Mouse (Mus musculus) embryonic facial prominence, embryonic 14.5 days (tissue): ENCODE measurements around the gene Gm4881. TPM values are rescaled to one million over a fixed set of nuclear protein-coding genes. Genes with fewer than 3 reads are reported as not detected.
A peak's percentile ranks its signal among the peaks of the same experiment; 100 is the strongest.

Source experiments
- ATAC-seq: fragments of 200-750 bp; cut with Nextera tagmentation; 2 replicates; pipeline ENCODE4 v1.8.0; 2017; ENCODE audit warnings: low read depth, moderate number of reproducible peaks, moderate TSS enrichment
- DNase-seq: peaks from one replicate; pipeline ENCODE4 v3.0.0-alpha.2; 2015; ENCODE audit warnings: low spot score
- H3K27ac ChIP-seq: fragments of 300-500 bp; sonication (generic); replicated peaks from 2 replicates; pipeline ENCODE4 v1.5.1; 2014; ENCODE audit warnings: low read depth, mild to moderate bottlenecking, low read length, moderate library complexity
- H3K27me3 ChIP-seq: fragments of 300-500 bp; sonication (generic); replicated peaks from 2 replicates; pipeline ENCODE4 v1.6.1; 2014; ENCODE audit warnings: low read length; ENCODE audit not compliant: control insufficient read depth, insufficient read depth
- H3K36me3 ChIP-seq: fragments of 300-500 bp; sonication (generic); 2 replicates; pipeline ENCODE4 v1.6.1; 2014; ENCODE audit warnings: low read length, mixed read lengths; ENCODE audit not compliant: control insufficient read depth, insufficient read depth
- H3K4me1 ChIP-seq: fragments of 300-500 bp; sonication (generic); 2 replicates; pipeline ENCODE4 v1.6.1; 2014; ENCODE audit warnings: antibody characterized with exemption, low read length; ENCODE audit not compliant: control insufficient read depth, insufficient read depth
- H3K4me2 ChIP-seq: fragments of 300-500 bp; sonication (generic); 2 replicates; pipeline ENCODE4 v1.6.1; 2014; ENCODE audit warnings: low read depth, mild to moderate bottlenecking, low read length, moderate library complexity, mixed read lengths
- H3K4me3 ChIP-seq: fragments of 300-500 bp; sonication (generic); 2 replicates; pipeline ENCODE4 v1.5.1; 2014; ENCODE audit warnings: low read depth, mild to moderate bottlenecking, low read length
- H3K9ac ChIP-seq: fragments of 300-500 bp; sonication (generic); 2 replicates; pipeline ENCODE4 v1.6.1; 2014; ENCODE audit warnings: low read depth, mild to moderate bottlenecking, low read length, moderate library complexity, mixed read lengths
- H3K9me3 ChIP-seq: fragments of 300-500 bp; sonication (generic); 2 replicates; pipeline ENCODE4 v1.6.1; 2016; ENCODE audit warnings: low read length; ENCODE audit not compliant: control insufficient read depth
- WGBS: fragments of 180-500 bp; shearing (Covaris S2); extraction: QIAGEN DNeasy Blood & Tissue Kit; methylation state at CpG from one replicate; pipeline ENCODE4 v1.1.7; 2014; 5-methylcytosine and 5-hydroxymethylcytosine counted together
- polyA plus RNA-seq: library from polyadenylated mRNA; unstranded; fragments of >200 nt; fragmentation: Nextera tagmentation; extraction: Ambion mirVana; gene quantifications from 2 replicates; pipeline ENCODE4 v1.2.1, GENCODE M21; 2014

The Gm4881 gene
- polyA plus RNA-seq, 1 experiment from 2014 or later: not detected

DNA sequence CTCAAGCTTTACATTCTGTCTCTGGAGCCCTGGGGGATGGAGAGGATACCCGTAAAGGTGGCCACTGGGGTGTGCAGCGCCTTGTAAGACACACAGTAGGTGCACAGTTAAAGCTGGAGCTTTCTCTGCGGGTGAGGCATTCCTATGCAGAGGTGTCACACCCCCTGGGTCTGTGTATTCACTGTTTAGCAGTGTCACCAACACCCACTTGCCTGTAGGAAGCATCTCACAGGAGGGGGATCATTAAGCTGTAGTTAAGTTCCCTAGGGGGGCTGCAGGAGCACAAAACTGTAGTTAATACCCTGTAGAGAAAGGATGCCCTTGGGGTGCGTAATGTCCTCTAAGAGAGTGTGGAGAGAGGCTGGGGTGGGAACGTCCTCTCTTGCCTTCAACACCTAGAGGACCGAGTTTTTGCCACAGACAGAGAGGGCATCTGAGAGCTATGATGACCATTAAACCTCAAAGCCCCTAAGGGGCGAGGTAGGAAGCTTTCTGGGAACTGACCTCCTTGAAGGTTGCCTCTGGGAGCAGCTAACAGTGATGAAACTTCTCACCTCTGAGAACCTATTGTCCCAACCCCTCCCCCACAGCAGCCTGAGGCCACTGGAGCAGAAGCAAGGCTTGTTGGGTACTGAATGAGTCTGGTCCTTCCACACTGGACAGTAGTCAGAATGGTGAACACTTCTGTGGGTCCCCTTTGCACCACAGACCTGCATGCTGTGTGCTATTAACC is 3.2 kb upstream of the Gm4881 start:
- Histone ChIP-seq H3K9ac (no peak overlapping the region), H3K9me3 (no peaks in the 10 kb centered on the region), H3K27ac (no peak overlapping the region), H3K4me2 (no peak overlapping the region), H3K27me3 (peaks cover 100% of the 10 kb centered on the region), H3K4me1 (no peaks in the 10 kb centered on the region), H3K36me3 (no peaks in the 10 kb centered on the region), H3K4me3 (no peak overlapping the region)
- WGBS: 5% methylated on average over 7 of the region's 7 CpGs
- DNase-seq (no peak), ATAC-seq (no peak)

DNA sequence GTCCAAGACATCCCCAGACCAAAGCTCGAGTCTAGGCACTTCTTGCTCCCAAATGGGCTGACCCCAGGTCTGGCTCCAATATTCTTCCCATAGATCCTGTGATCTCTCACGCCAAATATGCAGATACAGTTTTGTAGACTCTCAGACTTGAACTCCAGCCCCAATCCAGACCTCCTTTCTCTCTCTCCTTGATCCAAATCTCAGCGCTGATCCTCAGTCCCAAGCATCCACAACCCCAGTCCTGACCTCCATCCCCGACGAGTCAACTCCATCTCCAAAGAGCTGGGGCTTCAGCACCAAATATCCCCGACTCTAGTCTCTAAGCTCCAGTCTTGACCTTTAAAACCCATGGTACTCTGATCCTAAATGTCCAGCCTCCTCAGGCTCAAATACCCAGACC is 653 bp downstream of the Gm4881 start:
- 7% methylated on average over 6 of the region's 6 CpGs for WGBS
- Histone ChIP-seq H3K27ac (no peak overlapping the region), H3K36me3 (no peaks in the 10 kb centered on the region), H3K9me3 (no peaks in the 10 kb centered on the region), H3K27me3 (peaks cover 95% of the 10 kb centered on the region), H3K4me1 (no peaks in the 10 kb centered on the region), H3K4me2 (no peak overlapping the region), H3K4me3 (no peak overlapping the region), H3K9ac (no peak overlapping the region)
- DNase-seq: no peak
- ATAC-seq: no peak

DNA sequence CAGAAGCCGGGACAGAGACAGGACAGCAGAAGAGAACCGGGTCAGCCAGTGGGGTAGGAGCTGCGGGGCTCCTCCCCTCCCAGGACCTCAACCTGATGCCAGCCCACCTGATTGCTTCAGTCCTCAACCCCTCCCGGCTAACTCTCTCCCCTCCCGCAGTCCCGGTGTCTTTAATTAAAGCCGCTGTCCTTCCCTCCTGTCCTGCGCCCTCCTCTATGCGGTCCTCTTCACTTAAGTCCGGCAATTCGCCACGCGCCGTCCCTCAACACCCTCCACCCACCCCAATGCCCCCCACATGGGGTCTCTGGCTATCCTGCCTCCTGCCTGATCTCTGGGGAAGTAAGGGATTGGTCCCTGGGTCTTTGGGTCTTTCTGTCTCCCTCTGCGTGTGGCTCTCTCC is 12.6 kb downstream of the Gm4881 start:
- H3K9ac ChIP-seq: no peak overlapping the region

DNA sequence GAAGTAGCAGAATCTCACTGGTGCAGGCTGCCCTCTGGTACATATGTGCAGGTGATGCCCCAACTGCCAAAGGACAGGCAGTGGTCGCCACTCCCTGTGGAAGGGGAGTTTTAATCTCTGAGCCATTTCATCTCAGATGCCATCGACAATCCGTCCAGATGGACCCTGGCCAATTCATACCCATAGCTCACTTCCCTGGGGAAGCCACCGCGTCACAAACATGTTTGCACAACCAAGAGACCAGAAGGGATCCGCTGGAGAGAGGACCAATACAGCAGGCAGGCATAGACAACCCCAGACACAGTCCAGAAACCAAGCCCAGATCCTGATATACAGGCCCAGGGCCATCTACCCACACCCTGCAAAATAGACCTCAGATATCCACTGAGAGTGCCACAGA is 13.8 kb downstream of the Gm4881 start:
- Histone ChIP-seq H3K9ac (no peak overlapping the region), H3K27me3 (peaks cover 68% of the 10 kb centered on the region), H3K4me1 (no peaks in the 10 kb centered on the region), H3K9me3 (no peaks in the 10 kb centered on the region), H3K27ac (no peak overlapping the region), H3K4me2 (no peak overlapping the region), H3K4me3 (no peak overlapping the region), H3K36me3 (peaks cover 18% of the 10 kb centered on the region)
- 46% methylated on average over 6 of the region's 6 CpGs for WGBS
- DNase-seq (no peak), ATAC-seq (no peak)

More for the DNA sequence above, 12.6 kb downstream of the Gm4881 start:
- H3K4me3 ChIP-seq: no peak overlapping the region
- H3K27ac ChIP-seq: no peak overlapping the region
- WGBS: 0% methylated on average over 14 of the region's 15 CpGs
- H3K9me3 ChIP-seq: no peaks in the 10 kb centered on the region
- H3K4me1 ChIP-seq: no peaks in the 10 kb centered on the region
- H3K36me3 ChIP-seq: peaks cover 6% of the 10 kb centered on the region
- ATAC-seq: no peak
- peaks cover 80% of the 10 kb centered on the region for H3K27me3 ChIP-seq
- no peak overlapping the region for H3K4me2 ChIP-seq
- DNase-seq: no peak

DNA sequence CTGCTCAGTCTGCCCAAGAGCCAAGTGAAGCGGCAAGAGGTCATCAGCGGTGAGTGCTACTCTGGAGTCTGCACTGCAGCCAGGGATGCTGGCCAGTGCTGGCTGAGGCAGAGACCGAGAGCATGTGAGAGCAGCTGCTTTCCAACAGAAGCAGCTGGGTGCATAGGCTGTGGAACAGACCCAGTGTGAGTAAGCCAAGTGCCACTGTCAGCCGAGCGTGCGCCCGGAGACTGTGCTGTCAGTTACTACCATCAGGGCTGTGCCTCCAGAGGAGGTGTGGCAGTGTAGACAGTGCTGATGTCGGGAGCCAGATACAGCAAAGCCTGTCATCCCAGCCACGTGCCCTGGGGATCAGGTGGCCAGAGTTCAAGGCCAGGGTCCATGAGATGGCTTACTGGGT is 24.6 kb downstream of the Gm4881 start:
- no peak overlapping the region for H3K4me2 ChIP-seq
- H3K27ac ChIP-seq: no peak overlapping the region
- ATAC-seq (no peak), DNase-seq (no peak)
- 82% methylated on average over 9 of the region's 9 CpGs for WGBS
- no peaks in the 10 kb centered on the region for H3K27me3 ChIP-seq
- no peaks in the 10 kb centered on the region for H3K4me1 ChIP-seq
- no peak overlapping the region for H3K9ac ChIP-seq
- peaks cover 79% of the 10 kb centered on the region for H3K36me3 ChIP-seq
- H3K9me3 ChIP-seq: no peaks in the 10 kb centered on the region
- no peak overlapping the region for H3K4me3 ChIP-seq

DNA sequence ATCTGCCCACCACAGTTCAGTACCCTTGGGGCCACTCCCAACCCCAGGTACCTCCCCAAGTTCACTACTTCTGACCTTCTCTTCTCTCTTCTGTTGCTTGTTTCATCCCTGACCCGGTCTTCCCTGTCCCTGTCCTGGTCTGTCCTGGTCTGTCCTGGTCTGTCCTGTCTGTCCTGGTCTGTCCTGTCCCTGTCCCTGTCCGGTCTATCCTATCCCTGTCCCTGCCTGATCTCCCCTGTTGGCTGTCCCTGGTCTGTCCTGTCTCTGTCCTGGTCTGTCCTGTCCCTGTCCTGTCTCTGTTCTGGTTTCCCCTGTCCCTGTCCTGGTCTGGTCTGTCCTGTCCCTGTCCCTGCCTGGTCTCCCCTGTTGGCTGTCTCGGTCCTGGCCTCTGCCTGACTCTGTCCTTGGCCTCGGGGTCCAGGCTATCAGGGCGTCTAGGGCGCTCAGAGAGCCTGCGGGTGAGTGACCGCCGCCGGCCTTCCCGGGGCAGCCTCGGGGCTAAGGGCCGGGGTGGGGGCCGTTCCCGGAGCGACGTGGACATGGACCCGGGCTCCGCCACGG is 25.5 kb downstream of the Gm4881 start:
- no peaks in the 10 kb centered on the region for H3K27me3 ChIP-seq
- DNase-seq: no peak
- no peaks in the 10 kb centered on the region for H3K4me1 ChIP-seq
- no peak for ATAC-seq
- H3K9me3 ChIP-seq: no peaks in the 10 kb centered on the region
- no peak overlapping the region for H3K4me2 ChIP-seq
- peaks cover 70% of the 10 kb centered on the region for H3K36me3 ChIP-seq
- 92% methylated on average over 20 of the region's 20 CpGs for WGBS
- no peak overlapping the region for H3K9ac ChIP-seq
- H3K4me3 ChIP-seq: no peak overlapping the region
- H3K27ac ChIP-seq: no peak overlapping the region

DNA sequence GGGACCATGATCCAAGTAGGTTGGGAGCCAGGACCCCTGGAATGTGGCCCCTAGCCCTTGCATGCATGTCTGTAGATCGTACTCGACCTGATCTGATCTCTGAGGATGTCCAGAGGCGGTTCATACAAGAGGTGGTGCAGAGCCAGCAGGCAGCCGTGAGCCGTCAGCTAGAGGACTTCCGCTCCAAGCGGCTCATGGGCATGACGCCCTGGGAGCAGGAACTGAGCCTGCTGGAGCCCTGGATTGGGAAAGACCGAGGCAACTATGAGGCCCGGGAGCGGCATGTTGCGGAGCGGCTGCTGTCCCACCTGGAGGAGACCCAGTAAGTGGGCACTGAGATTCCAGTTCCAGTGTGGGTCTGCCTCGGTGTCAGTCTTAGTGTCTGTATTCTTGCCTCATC is 31.8 kb downstream of the Gm4881 start:
- Histone ChIP-seq H3K9ac (no peak overlapping the region), H3K4me1 (peaks cover 2% of the 10 kb centered on the region; the same call in 1 of the 2 replicates), H3K27me3 (no peaks in the 10 kb centered on the region), H3K36me3 (peaks cover 62% of the 10 kb centered on the region), H3K9me3 (no peaks in the 10 kb centered on the region), H3K4me3 (no peak overlapping the region), H3K27ac (no peak overlapping the region), H3K4me2 (no peak overlapping the region)
- DNase-seq (no peak), ATAC-seq (no peak)
- 92% methylated on average over 14 of the region's 14 CpGs for WGBS

DNA sequence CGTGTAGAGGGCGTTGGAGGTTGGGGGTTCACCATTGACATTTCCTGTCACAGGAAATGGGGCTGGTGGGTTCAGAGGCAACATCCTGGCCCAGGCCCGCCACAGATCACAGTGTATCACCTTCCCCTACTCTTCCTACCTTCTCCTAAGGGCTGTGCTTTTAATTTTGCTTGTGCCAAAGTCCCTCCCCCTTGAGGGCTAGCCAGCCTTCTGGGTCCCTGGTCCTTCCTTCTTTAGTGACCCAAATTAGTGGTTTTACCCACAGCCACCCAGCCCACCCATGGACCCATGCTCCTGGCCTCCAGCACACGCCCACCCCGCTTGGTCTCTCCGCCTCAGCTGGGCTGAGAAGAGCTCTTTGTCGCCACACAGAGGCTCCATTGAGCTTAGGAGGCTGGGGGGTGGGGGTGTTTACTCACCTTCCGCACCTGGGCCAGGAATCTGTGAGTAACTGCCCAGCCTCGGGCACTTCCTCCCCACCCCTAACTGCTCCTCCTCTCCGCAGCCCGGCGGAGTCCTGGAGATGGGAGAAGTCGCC is 37.0 kb downstream of the Gm4881 start:
- H3K4me2 ChIP-seq: peak overlapping the region; percentile 68
- peak overlapping the region; percentile 72 for H3K27ac ChIP-seq
- H3K36me3 ChIP-seq: peaks cover 38% of the 10 kb centered on the region
- DNase-seq (peak; percentile 78), ATAC-seq (no peak)
- H3K27me3 ChIP-seq: no peaks in the 10 kb centered on the region
- H3K9ac ChIP-seq: peak overlapping the region; percentile 32
- 0 out of 2 replicates have a peak overlapping the region, but pooled peaks have one; percentile 5 for H3K4me3 ChIP-seq
- H3K9me3 ChIP-seq: no peaks in the 10 kb centered on the region
- 14% methylated on average over 10 of the region's 13 CpGs for WGBS
- peaks cover 23% of the 10 kb centered on the region for H3K4me1 ChIP-seq
